Mouse (Mus musculus) left cerebral cortex, adult 2 months (tissue): ENCODE results near the gene Urb2. TPM values are rescaled to one million over a fixed set of nuclear protein-coding genes. Genes with fewer than 3 reads are reported as not detected.
A peak's percentile ranks its signal among the peaks of the same experiment; 100 is the strongest.
"Not testable (repeated sequence)": the region's sequence is repeated elsewhere in the genome, so short reads cannot be mapped to it uniquely, and the experiment has no call there.

Source experiments
- DNase-seq, 2 experiments: peaks; one replicate each; pipeline ENCODE4 v3.0.0; 2021 to 2022; ENCODE audit warnings: low spot score in 2 of 2, mixed read lengths in 1 of 2; ENCODE audit errors: extremely low spot score in 1 of 2
- H3K27ac ChIP-seq: fragments of 200-600 bp; 2 replicates; pipeline ENCODE4 v1.8.1; 2022
- H3K4me3 ChIP-seq: fragments of 200-600 bp; 2 replicates; pipeline ENCODE4 v1.8.1; 2022
- CTCF ChIP-seq: fragments of 200-600 bp; IDR thresholded peaks from 2 replicates; pipeline ENCODE4 v1.8.1; 2022; ENCODE audit warnings: antibody characterized with exemption, mild to moderate bottlenecking, moderate library complexity
- intact Hi-C: fragments of 180-260 bp; cut with DNase I; formaldehyde crosslinking; loops from one replicate; pipeline ENCODE4 v1.15.1; 2025
- total RNA-seq, 2 experiments: library from RNA; stranded (reverse); gene quantifications; 2 replicates each; pipeline ENCODE4 v1.2.3; 2021

Urb2 gene
- total RNA-seq, 2 experiments from 2014 or later = 11.4 to 13.0 TPM

GRCm38 (mm10) chr8:124020439-124021236, 670 bp upstream of the Urb2 start:
- Histone ChIP-seq H3K27ac (peak overlapping the region; percentile 93), H3K4me3 (peak overlapping the region; percentile 90)
- no peak for TF ChIP-seq CTCF
- DNase-seq = peak; percentile 35 to 53
- intact Hi-C loops = loop anchor here (1.0 to 5.0 kb wide), 3 partner anchors 37 to 927 kb away; partner anchors contain the start of genes Abcb10, Egln1 and Nup133

GRCm38 (mm10) chr8:124026265-124026664, 5.0 kb downstream of the Urb2 start:
- H3K4me3 ChIP-seq, H3K27ac ChIP-seq, intact Hi-C loops, DNase-seq: not testable (repeated sequence)

- no peak for DNase-seq
- Histone ChIP-seq H3K27ac (no peak overlapping the region), H3K4me3 (no peak overlapping the region)
- intact Hi-C loops = no loop called here
- TF ChIP-seq CTCF = no peak
Observed at GRCm38 (mm10) chr8:124027831-124028230, 6.5 kb downstream of the Urb2 start.

GRCm38 (mm10) chr8:124033400-124033799, 12.1 kb downstream of the Urb2 start:
- no peak overlapping the region for H3K4me3 ChIP-seq
- peak; percentile 27 for TF ChIP-seq CTCF
- intact Hi-C loops = no loop called here
- H3K27ac ChIP-seq = no peak overlapping the region
- no peak for DNase-seq

GRCm38 (mm10) chr8:124038121-124038520, 16.8 kb downstream of the Urb2 start:
- no peak for DNase-seq
- no peak overlapping the region for H3K27ac ChIP-seq
- TF ChIP-seq CTCF = no peak
- intact Hi-C loops = no loop called here
- no peak overlapping the region for H3K4me3 ChIP-seq

- intact Hi-C loops = no loop called here
- no peak for DNase-seq
- Histone ChIP-seq H3K27ac (no peak overlapping the region), H3K4me3 (no peak overlapping the region)
- TF ChIP-seq CTCF = no peak
Observed at GRCm38 (mm10) chr8:124039351-124039750, 18.0 kb downstream of the Urb2 start.

- intact Hi-C loops = no loop called here
- no peak for TF ChIP-seq CTCF
- H3K4me3 ChIP-seq = no peak overlapping the region
- no peak for DNase-seq
- no peak overlapping the region for H3K27ac ChIP-seq
Observed at GRCm38 (mm10) chr8:124042201-124042600, 20.9 kb downstream of the Urb2 start.

GRCm38 (mm10) chr8:124044421-124044820, 23.1 kb downstream of the Urb2 start:
- TF ChIP-seq CTCF = no peak
- Histone ChIP-seq H3K27ac (no peak overlapping the region), H3K4me3 (no peak overlapping the region)
- intact Hi-C loops = no loop called here
- DNase-seq = no peak

- Histone ChIP-seq H3K4me3 (no peak overlapping the region), H3K27ac (no peak overlapping the region)
- DNase-seq = no peak
- TF ChIP-seq CTCF = no peak
- intact Hi-C loops = no loop called here
Observed at GRCm38 (mm10) chr8:124044931-124045330, 23.6 kb downstream of the Urb2 start.

GRCm38 (mm10) chr8:124045856-124046255, 24.5 kb downstream of the Urb2 start:
- no peak for TF ChIP-seq CTCF
- DNase-seq = no peak
- intact Hi-C loops = no loop called here
- H3K27ac ChIP-seq = no peak overlapping the region
- no peak overlapping the region for H3K4me3 ChIP-seq

GRCm38 (mm10) chr8:124052110-124052509, 30.8 kb downstream of the Urb2 start:
- Histone ChIP-seq H3K4me3 (no peak overlapping the region), H3K27ac (no peak overlapping the region)
- peak; percentile 63 to 78 for DNase-seq
- TF ChIP-seq CTCF = peak; percentile 99
- intact Hi-C loops = loop anchor here (1.0 to 2.0 kb wide), 2 partner anchors 181 to 297 kb away; no protein-coding TSS in a partner anchor

- DNase-seq = no peak
- intact Hi-C loops = loop anchor here (1.0 to 2.0 kb wide), 2 partner anchors 180 to 297 kb away; no protein-coding TSS in a partner anchor
- Histone ChIP-seq H3K27ac (no peak overlapping the region), H3K4me3 (no peak overlapping the region)
- TF ChIP-seq CTCF = no peak
Observed at GRCm38 (mm10) chr8:124052568-124052967, 31.3 kb downstream of the Urb2 start.
